Mouse (Mus musculus) gonadal fat pad, adult 2 months (tissue): Measurements from ENCODE around the gene Gk2. TPM values are rescaled to one million over a fixed set of nuclear protein-coding genes. Genes with fewer than 3 reads are reported as not detected.

Experiments
- DNase-seq: peaks from one replicate; pipeline ENCODE4 v3.0.0-alpha.2; 2012; ENCODE audit warnings: low read depth
- polyA plus RNA-seq: library from polyadenylated mRNA; depleted of rRNA; stranded (reverse); fragments of >200 nt; gene quantifications from 2 replicates; pipeline ENCODE4 v1.2.3, GENCODE M21; 2012; rRNA removed

Gene Gk2
- 0.14 and 0.76 TPM in 2 replicates for polyA plus RNA-seq

- DNase-seq, result no peak
Observed at GRCm38 (mm10) chr5:97456816-97457215, at the start of gene Gk2. TSS of gene Gk2 (minus strand) at chr5:97457021.

GRCm38 (mm10) chr5:97498041-97498440 lies 41.2 kb upstream of the Gk2 start:
- no peak for DNase-seq

GRCm38 (mm10) chr5:97495488-97496092 lies 38.8 kb upstream of the Gk2 start:
- no peak for DNase-seq

- no peak for DNase-seq
Observed at GRCm38 (mm10) chr5:97493421-97493820, 36.6 kb upstream of the Gk2 start.

GRCm38 (mm10) chr5:97486141-97486540 lies 29.3 kb upstream of the Gk2 start:
- DNase-seq, result no peak

GRCm38 (mm10) chr5:97479991-97480390 lies 23.2 kb upstream of the Gk2 start:
- no peak for DNase-seq

- DNase-seq, result no peak
Observed at GRCm38 (mm10) chr5:97467246-97467645, 10.4 kb upstream of the Gk2 start.

- no peak for DNase-seq
Observed at GRCm38 (mm10) chr5:97466430-97467158, 9.8 kb upstream of the Gk2 start.

GRCm38 (mm10) chr5:97465956-97466355 lies 9.1 kb upstream of the Gk2 start:
- no peak for DNase-seq

GRCm38 (mm10) chr5:97462856-97463255 lies 6.0 kb upstream of the Gk2 start:
- DNase-seq, result no peak

- no peak for DNase-seq
Observed at GRCm38 (mm10) chr5:97451451-97451850, 5.4 kb downstream of the Gk2 start.

GRCm38 (mm10) chr5:97444191-97444590 lies 12.6 kb downstream of the Gk2 start:
- no peak for DNase-seq

- no peak for DNase-seq
Observed at GRCm38 (mm10) chr5:97432512-97432911, 24.3 kb downstream of the Gk2 start.

GRCm38 (mm10) chr5:97429976-97430375 lies 26.8 kb downstream of the Gk2 start:
- DNase-seq, result no peak

- no peak for DNase-seq
Observed at GRCm38 (mm10) chr5:97421669-97422068, 35.2 kb downstream of the Gk2 start.

- DNase-seq, result no peak
Observed at GRCm38 (mm10) chr5:97417185-97417584, 39.6 kb downstream of the Gk2 start.

- DNase-seq, result no peak
Observed at GRCm38 (mm10) chr5:97415837-97416236, 41.0 kb downstream of the Gk2 start.

GRCm38 (mm10) chr5:97413716-97414115 lies 43.1 kb downstream of the Gk2 start:
- DNase-seq, result no peak

- DNase-seq, result no peak
Observed at GRCm38 (mm10) chr5:97410190-97410589, 46.6 kb downstream of the Gk2 start.

GRCm38 (mm10) chr5:97409234-97409704 lies 47.6 kb downstream of the Gk2 start:
- DNase-seq, result no peak
